Mouse (Mus musculus) cerebellum, adult 2 months (tissue): ENCODE results near the gene Trpm8.

ENCODE experiments used
- CTCF ChIP-seq: fragments of 200-500 bp; IDR thresholded peaks from 2 replicates; pipeline ENCODE4 v1.5.1; 2011; ENCODE audit warnings: low read depth, mild to moderate bottlenecking, control low read depth, low read length, moderate library complexity, borderline replicate concordance; ENCODE audit not compliant: insufficient read depth
- POLR2A ChIP-seq: fragments of 200-500 bp; IDR thresholded peaks from 2 replicates; pipeline ENCODE4 v1.6.1; 2011; ENCODE audit warnings: low read length, control low read depth, borderline replicate concordance; ENCODE audit not compliant: insufficient read depth

- TF ChIP-seq CTCF (no peak), POLR2A (no peak)
Observed at GRCm38 (mm10) chr1:88299529-88299945, 22.1 kb downstream of the Trpm8 start.
